Mouse (Mus musculus): ENCODE data around the gene Bloc1s4.

Gene Bloc1s4

GRCm38 (mm10) chr5:36748536-36749061, at the start of gene Bloc1s4:
TSS of gene Bloc1s4 (minus strand) at chr5:36748650.
- DNase-seq (ENCODE audit: extremely low spot score): peak; percentile 92

- DNase-seq (ENCODE audit: extremely low spot score): no peak
Measured at GRCm38 (mm10) chr5:36797291-36797690, 48.8 kb upstream of the Bloc1s4 start.

- DNase-seq (ENCODE audit: extremely low spot score): peak; percentile 94
Measured at GRCm38 (mm10) chr5:36796296-36797014, 48.0 kb upstream of the Bloc1s4 start, which contains the start of gene Mrfap1. TSS of gene Mrfap1 (minus strand) at chr5:36796772.

- peak; percentile 62 for DNase-seq (ENCODE audit: extremely low spot score)
Measured at GRCm38 (mm10) chr5:36795647-36796295, 47.3 kb upstream of the Bloc1s4 start.

- DNase-seq (ENCODE audit: extremely low spot score): no peak
Measured at GRCm38 (mm10) chr5:36791861-36792260, 43.4 kb upstream of the Bloc1s4 start.

DNA sequence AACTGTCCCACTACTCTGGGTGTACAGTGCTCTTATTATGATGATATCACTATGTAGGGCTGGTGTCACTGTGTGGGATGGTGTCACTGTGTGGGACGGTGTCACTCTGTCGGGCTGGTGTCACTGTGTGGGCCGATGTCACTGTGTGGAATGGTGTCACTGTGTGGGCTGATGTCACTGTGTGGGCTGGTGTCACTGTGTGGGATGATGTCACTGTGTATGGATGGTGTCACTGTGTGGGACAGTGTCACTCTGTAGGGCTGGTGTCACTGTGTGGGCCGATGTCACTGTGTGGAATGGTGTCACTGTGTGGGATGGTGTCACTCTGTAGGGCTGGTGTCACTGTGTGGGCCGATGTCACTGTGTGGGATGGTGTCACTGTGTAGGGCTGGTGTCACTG, 37.6 kb upstream of the Bloc1s4 start:
- no peak for DNase-seq (ENCODE audit: extremely low spot score)

DNA sequence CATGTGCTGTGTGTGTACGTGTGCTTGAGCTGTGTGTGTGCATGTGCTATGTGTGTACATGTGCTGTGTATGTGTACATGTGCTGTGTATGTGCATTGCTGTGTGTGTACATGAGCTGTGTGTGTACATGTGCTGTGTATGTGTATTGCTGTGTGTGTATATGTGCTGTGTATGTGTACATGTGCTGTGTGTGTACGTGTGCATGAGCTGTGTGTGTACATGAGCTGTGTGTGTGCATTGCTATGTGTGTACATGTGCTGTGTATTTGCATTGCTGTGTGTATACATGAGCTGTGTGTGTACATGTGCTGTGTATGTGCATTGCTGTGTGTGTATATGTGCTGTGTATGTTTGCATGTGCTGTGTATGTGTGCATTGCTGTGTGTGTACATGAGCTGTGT, 31.1 kb upstream of the Bloc1s4 start:
- no peak for DNase-seq (ENCODE audit: extremely low spot score)

DNA sequence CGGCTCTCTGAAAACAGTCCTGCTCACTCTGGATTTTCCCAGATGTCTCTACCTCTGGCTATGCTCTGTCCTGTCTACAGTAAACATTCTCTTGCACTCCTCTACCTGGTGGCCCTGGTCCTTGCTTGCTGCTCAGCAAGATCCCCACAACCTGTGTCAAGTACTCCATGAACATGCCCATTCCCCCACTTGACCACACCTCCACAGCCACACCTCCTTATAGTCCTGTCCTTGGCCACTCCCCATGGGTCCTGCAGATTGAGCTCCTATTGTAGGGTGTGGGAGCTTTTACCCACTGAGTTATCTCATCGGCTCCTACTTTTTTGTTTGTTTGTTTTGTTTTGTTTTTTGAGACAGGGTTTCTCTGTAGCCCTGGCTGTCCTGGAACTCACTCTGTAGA, 30.5 kb upstream of the Bloc1s4 start:
- no peak for DNase-seq (ENCODE audit: extremely low spot score)

GRCm38 (mm10) chr5:36777186-36777585, 28.7 kb upstream of the Bloc1s4 start:
- DNase-seq (ENCODE audit: extremely low spot score): no peak

DNA sequence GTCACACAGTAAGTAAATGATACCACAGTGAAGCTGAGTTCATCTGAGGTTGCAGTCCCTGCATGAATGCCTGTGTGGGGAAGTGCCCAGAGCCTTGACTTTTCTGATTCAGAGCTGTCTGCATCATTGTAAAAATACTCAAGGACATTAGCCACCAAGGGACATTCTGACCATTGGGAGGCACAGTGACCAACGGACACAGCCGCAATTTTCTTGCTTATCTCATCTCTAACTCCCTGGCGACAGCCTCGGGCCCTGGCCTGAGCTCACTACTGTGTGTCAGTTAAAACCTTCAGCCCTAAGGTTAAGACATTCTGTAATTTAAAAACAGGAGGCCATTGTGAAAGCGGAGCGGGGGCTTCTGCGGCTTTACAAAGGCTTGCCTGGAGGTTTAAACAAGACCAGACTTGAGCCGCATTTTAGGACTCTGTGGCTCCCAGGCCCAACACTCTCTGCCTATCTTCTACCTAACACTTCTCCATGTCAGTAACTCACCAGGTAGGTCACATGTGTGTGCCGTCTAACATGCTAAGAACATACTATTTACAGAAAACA, 27.6 kb upstream of the Bloc1s4 start:
- DNase-seq (ENCODE audit: extremely low spot score): no peak

DNA sequence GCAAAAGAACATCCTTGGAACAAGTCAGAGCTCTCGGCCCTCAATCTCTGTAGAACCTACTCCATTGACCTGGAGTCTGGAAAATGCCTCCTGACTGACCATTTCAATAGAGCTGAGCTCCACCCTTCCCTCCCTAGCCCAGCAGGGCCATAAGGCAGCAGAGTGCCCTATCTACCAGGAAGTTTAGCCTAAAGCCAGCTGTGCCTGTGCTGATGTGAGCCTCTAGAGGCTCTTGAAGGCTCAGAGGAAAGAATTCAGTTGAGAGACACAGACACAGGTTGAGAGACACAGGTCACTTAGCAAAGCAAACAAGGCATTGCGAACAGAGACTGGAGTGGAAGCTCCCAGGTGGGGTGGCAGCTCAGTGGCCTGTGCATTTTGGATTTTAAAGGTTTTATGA, 26.9 kb upstream of the Bloc1s4 start:
- DNase-seq (ENCODE audit: extremely low spot score): no peak

DNA sequence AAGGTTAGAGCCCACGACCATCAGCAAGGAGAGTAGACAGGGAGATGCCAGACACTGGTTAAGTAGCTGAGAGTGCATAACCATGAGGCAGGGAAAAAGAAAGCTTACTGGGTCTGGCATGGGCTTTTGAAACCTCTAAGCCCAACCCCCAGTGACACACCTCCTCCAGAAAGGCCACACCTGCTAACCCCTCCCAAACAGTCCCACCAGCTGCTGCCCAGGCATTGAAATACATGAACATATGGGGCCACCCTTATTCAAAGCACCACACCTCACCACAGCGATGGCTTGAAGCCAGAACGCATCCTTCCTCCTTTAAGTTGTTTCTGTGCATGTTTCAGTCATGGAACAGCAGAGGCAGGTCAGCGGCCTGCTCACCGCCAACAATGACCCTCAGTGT, 24.1 kb upstream of the Bloc1s4 start:
- DNase-seq (ENCODE audit: extremely low spot score): no peak

GRCm38 (mm10) chr5:36769603-36770002, 21.2 kb upstream of the Bloc1s4 start:
- DNase-seq (ENCODE audit: extremely low spot score): no peak

- peak; percentile 46 for DNase-seq (ENCODE audit: extremely low spot score)
Measured at GRCm38 (mm10) chr5:36766958-36767703, 18.7 kb upstream of the Bloc1s4 start.

DNA sequence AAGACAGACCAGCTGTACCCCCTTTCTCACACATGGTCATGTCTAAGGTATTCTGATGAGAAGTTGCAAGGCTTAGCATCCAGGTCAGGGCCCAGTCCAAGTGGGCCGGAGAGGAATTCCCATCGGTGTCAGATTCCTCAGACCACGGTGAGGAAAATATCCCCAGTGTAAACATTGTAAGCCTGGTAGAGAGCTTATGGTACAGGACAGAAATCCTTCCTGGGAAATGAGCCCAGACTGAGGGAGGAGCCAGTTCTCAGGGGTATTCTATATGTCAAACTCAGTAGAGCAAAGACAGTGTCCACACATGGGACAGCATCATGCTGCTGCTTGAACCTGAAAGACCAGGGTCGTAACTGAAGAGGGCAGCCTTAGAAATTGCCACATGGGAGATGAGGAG, 11.4 kb upstream of the Bloc1s4 start:
- no peak for DNase-seq (ENCODE audit: extremely low spot score)

DNA sequence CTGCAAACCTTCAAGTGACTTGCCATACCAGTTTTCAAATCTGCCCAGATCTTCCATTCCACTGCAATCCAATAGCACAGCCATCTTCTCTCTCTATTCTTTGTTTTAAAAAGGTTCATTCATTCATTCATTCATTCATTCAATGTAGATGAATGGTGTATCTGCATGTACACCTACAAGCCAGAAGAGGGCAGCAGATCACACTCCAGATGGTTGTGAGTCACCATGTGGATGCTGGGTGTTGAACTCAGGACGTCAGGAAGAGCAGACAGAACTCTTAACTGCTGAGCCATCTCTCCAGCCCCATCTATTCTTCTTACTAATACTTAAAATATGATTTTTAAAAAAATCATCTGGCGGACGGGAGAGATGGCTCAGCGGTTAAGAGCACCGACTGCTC, 8.6 kb upstream of the Bloc1s4 start:
- DNase-seq (ENCODE audit: extremely low spot score): no peak

- DNase-seq (ENCODE audit: extremely low spot score): no peak
Measured at GRCm38 (mm10) chr5:36750119-36751078, 1.9 kb upstream of the Bloc1s4 start.

GRCm38 (mm10) chr5:36747794-36748535, 485 bp downstream of the Bloc1s4 start:
- no peak for DNase-seq (ENCODE audit: extremely low spot score)

DNA sequence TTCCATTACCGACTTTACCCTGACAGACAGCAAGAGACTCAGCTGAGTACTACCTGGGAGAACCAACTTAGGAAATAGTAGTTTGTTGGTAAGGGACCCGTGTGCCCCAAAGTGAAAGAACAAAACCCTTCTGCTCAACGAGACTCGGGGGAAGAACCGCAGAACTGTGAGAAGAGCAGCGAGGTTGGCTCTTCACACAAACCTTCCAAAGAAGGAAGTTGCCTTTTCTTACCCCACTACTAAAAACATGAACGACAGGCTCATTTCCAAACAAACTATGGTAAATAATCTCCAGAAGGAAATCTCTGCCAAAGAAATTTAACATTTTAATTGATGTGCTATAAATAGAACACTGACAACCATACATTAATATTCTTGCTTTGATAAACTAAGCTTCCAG, 1.4 kb downstream of the Bloc1s4 start:
- DNase-seq (ENCODE audit: extremely low spot score): no peak

GRCm38 (mm10) chr5:36742126-36742848, 6.2 kb downstream of the Bloc1s4 start:
- DNase-seq (ENCODE audit: extremely low spot score): peak; percentile 80
